Mouse (Mus musculus): ENCODE measurements around the gene Golim4. TPM values are rescaled to one million over a fixed set of nuclear protein-coding genes. Genes with fewer than 3 reads are reported as not detected.

Gene Golim4
- total and polyA plus RNA-seq, 3 experiments, result 12.9 to 30.2 TPM; not detected in 1

DNA sequence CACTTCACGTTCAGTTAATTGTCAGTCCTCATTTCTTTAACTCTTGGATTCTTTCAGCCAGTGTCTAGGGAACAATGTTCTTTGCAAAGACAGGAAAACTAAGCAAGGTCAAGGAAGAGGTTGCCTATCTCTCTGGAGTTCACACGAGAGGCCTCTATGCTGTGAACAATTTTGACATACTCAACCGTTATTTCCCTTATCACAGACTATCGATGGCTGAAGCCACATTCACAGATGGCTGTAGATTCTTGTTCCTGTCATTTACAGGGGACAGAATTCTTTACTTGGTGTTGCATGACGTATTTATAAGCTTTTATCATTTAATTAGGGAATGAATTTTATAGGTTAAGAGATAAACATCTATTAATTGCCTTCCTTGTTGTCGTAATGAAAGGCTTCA is 5.9 kb downstream of the Golim4 start (continued):
- TF ChIP-seq USF1 (IDR thresholded peaks at IDR 0.05; ENCODE audit: low read depth, low read length) (no peak), TBP (IDR thresholded peaks at IDR 0.05; ENCODE audit: low read depth, low read length) (no peak), SIN3A (IDR thresholded peaks at IDR 0.05; ENCODE audit: low read length) (peak; percentile 33; the same call in 1 of the 2 replicates), ETS1 (IDR thresholded peaks at IDR 0.05; ENCODE audit: low read depth, low read length) (peak; percentile 79), JUND (IDR thresholded peaks at IDR 0.05; ENCODE audit: low read depth, low read length) (no peak), POLR2A (IDR thresholded peaks at IDR 0.05; ENCODE audit: control insufficient read depth in 1 of 2, insufficient read depth in 1 of 2, low read depth in 1 of 2, low read length in 2 of 2, poor library complexity in 1 of 2) (no peak), RAD21 (IDR thresholded peaks at IDR 0.05; ENCODE audit: low read depth, low read length) (no peak), GATA1 (IDR thresholded peaks at IDR 0.05; ENCODE audit: low read depth, low read length) (peak; percentile 68), CHD2 (IDR thresholded peaks at IDR 0.05; ENCODE audit: low read length) (no peak), KAT2A (conservative IDR thresholded peaks at IDR 0.05; ENCODE audit: low read depth, low read length) (no peak), MYB (IDR thresholded peaks at IDR 0.05; ENCODE audit: low read depth, low read length) (peak; percentile 50; the same call in 1 of the 2 replicates), MYC (IDR thresholded peaks at IDR 0.05; ENCODE audit: low read depth, low read length) (no peak), ELF1 (IDR thresholded peaks at IDR 0.05; ENCODE audit: low read depth, low read length) (no peak), MAFK (IDR thresholded peaks at IDR 0.05; ENCODE audit: borderline replicate concordance, low read depth, low read length) (no peak), RCOR1 (IDR thresholded peaks at IDR 0.05; ENCODE audit: low read depth, low read length) (no peak), SMC3 (IDR thresholded peaks at IDR 0.05; ENCODE audit: low read depth, low read length) (no peak), MEF2A (IDR thresholded peaks at IDR 0.05; ENCODE audit: extremely low read depth, insufficient replicate concordance, low read depth, low read length, poor library complexity, severe bottlenecking) (no peak), POLR2AphosphoS2 (IDR thresholded peaks at IDR 0.05; ENCODE audit: low read length) (no peak), BHLHE40 (IDR thresholded peaks at IDR 0.05; ENCODE audit: borderline replicate concordance, low read depth, low read length) (no peak), EP300 (IDR thresholded peaks at IDR 0.05; ENCODE audit: low read depth in 1 of 2, low read length in 2 of 2) (peak; percentile 58 to 77; a peak in 3 of 4 replicates), HCFC1 (IDR thresholded peaks at IDR 0.05; ENCODE audit: low read depth, low read length) (no peak), ZKSCAN1 (IDR thresholded peaks at IDR 0.05; ENCODE audit: low read depth, low read length) (no peak), NELFE (IDR thresholded peaks at IDR 0.05; ENCODE audit: low read depth, low read length) (no peak)

- Histone ChIP-seq H3K27ac (ENCODE audit: control insufficient read depth, low read depth, low read length) (peak overlapping the region; percentile 31), H3K27me3 (ENCODE audit: control insufficient read depth in 1 of 2, insufficient read depth in 2 of 2, low read length in 2 of 2) (no peaks in the 10 kb centered on the region), H3K36me3 (ENCODE audit: control insufficient read depth in 1 of 2, insufficient read depth in 2 of 2, low read length in 2 of 2) (peaks cover 0 to 52% of the 10 kb centered on the region in 2 experiments; a peak in 3 of 4 replicates), H3K9ac (ENCODE audit: control insufficient read depth, low read depth, low read length, poor library complexity, severe bottlenecking) (no peak overlapping the region), H3K4me1 (ENCODE audit: control insufficient read depth in 1 of 2, insufficient read depth in 2 of 2, low read length in 2 of 2) (peaks cover 32 to 41% of the 10 kb centered on the region in 2 experiments), H3K9me3 (replicated peaks; ENCODE audit: insufficient read depth, low read length) (no peaks in the 10 kb centered on the region), H3K4me3 (ENCODE audit: control insufficient read depth in 1 of 2, insufficient read depth in 1 of 2, low read depth in 2 of 2, low read length in 2 of 2) (no peak overlapping the region), H3K79me2 (ENCODE audit: control insufficient read depth, insufficient read depth, low read length, poor library complexity) (peaks cover 30% of the 10 kb centered on the region)
- TF ChIP-seq ELF1 (IDR thresholded peaks at IDR 0.05; ENCODE audit: low read depth, low read length), result no peak
- TF ChIP-seq GATA1 (IDR thresholded peaks at IDR 0.05; ENCODE audit: low read depth, low read length), result peak; percentile 29; the same call in 1 of the 2 replicates
- TF ChIP-seq CHD1 (IDR thresholded peaks at IDR 0.05; ENCODE audit: low read depth, low read length), result no peak
- TF ChIP-seq KAT2A (conservative IDR thresholded peaks at IDR 0.05; ENCODE audit: low read depth, low read length), result no peak
- no peak for TF ChIP-seq TAL1 (IDR thresholded peaks at IDR 0.05; ENCODE audit: low read length)
- peak; percentile 0; the same call in 1 of the 2 replicates for TF ChIP-seq SIN3A (IDR thresholded peaks at IDR 0.05; ENCODE audit: low read length)
- no peak; a peak in 1 of 4 replicates for TF ChIP-seq EP300 (IDR thresholded peaks at IDR 0.05; ENCODE audit: low read depth in 1 of 2, low read length in 2 of 2)
- no peak for TF ChIP-seq USF1 (IDR thresholded peaks at IDR 0.05; ENCODE audit: low read depth, low read length)
- no peak for TF ChIP-seq NELFE (IDR thresholded peaks at IDR 0.05; ENCODE audit: low read depth, low read length)
- DNase-seq (ENCODE audit: low read depth, low spot score), result peak; percentile 60
Measured at GRCm38 (mm10) chr3:75949358-75949757, 7.4 kb downstream of the Golim4 start.
